ENCODE assay signal across 8 mouse cellular contexts in the genomic region with DNA sequence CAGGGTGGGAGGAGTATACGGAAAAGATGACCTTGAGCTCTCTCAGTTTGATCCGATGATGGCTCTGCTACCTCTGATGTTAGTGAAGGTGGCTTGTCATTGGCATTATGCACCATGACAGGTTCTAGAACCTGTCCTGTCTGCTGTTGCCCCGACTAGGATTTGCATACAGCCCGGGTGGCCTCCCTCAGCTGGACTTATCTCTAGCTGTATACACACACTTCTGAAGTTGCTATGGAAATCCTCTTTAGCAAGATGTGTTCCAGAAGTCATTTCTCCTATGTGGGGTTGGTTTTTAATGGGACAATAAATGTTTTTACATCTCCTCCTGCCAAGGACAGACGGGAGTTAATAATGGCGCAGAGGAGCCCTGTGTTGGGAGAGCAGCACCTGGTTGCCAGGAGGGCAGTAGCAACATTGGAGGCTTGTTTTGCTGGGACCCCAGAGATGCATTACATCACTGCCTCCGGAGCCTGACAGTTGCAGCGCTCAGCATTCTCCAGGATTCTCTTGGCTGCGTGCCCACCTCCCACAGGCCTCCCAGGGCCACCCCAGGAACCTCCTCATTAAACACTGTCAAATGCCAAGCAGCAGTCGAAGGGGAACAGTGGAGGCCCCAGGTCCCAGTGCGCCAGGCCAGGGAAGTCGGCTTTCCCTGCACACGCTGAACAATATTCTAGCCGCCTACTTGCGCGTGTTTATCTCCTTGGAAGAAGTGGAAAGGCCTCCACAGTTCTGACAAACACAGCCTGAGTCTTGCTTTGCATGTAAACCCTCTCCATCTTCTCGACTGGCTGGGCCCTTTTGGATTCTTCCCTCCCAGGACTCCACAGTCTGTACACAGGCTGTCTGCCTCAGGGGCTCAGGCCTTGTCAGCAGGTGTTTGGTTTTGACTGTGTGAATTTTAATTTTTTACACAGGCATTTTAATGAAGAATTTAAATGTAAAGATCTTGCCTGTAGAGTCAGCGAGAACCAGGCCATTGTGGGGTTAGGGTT.
DNase-seq lines count a peak whose midpoint lies in the region; ATAC-seq and TF ChIP-seq lines count a peak whose summit lies in the region.

No protein-coding gene starts in this region.

- H3K4me1 ChIP-seq in forebrain, embryonic 12.5 days, result peaks cover 22% of the 10 kb centered on the region
- no peaks in the 10 kb centered on the region for H3K4me1 ChIP-seq in heart, postnatal 0 days (ENCODE audit: control insufficient read depth, insufficient read depth)
- H3K4me1 ChIP-seq in liver, embryonic 11.5 days (replicated peaks; ENCODE audit: control insufficient read depth, insufficient read depth, low read length), result no peaks in the 10 kb centered on the region; the same call in 1 of the 2 replicates

- DNase-seq in gastrocnemius, adult 18-20 months (ENCODE audit: low spot score), result peak; percentile 15
- DNase-seq in gastrocnemius, adult 8-10 months (ENCODE audit: low spot score in 2 of 2), result no peak
- peak; percentile 55 for DNase-seq in heart, postnatal 0 days (ENCODE audit: low spot score)
- DNase-seq in kidney, postnatal 14 days, result peak; percentile 89
- DNase-seq in liver, embryonic 11.5 days (ENCODE audit: low spot score), result peak; percentile 58
- peak; percentile 62 for DNase-seq in retina, embryonic 14.5 days (ENCODE audit: low spot score)
- no peak for DNase-seq in c-Kit-positive CD71-positive TER-119-positive erythroid progenitor cells, embryonic 14.5 days (ENCODE audit: low spot score)

- no peak for TF ChIP-seq CTCF in heart, postnatal 0 days (IDR thresholded peaks at IDR 0.05; ENCODE audit: low read depth)

- H3K4me2 ChIP-seq in forebrain, embryonic 12.5 days, result peak overlapping the region; percentile 8; the same call in 1 of the 2 replicates
- H3K4me2 ChIP-seq in heart, postnatal 0 days (ENCODE audit: low read depth, low read length), result no peak overlapping the region
- no peak overlapping the region for H3K4me2 ChIP-seq in liver, embryonic 11.5 days

- TF ChIP-seq EP300 in heart, postnatal 0 days (IDR thresholded peaks at IDR 0.05; ENCODE audit: low read depth), result no peak

- no peaks in the 10 kb centered on the region for H3K9me3 ChIP-seq in forebrain, embryonic 12.5 days
- H3K9me3 ChIP-seq in heart, postnatal 0 days (replicated peaks; ENCODE audit: control insufficient read depth, low read length), result no peaks in the 10 kb centered on the region
- no peaks in the 10 kb centered on the region for H3K9me3 ChIP-seq in liver, embryonic 11.5 days (ENCODE audit: control insufficient read depth, low read length)

- no peak overlapping the region for H3K4me3 ChIP-seq in forebrain, embryonic 12.5 days (replicated peaks)
- no peak overlapping the region for H3K4me3 ChIP-seq in heart, postnatal 0 days (ENCODE audit: low read depth, low read length)
- H3K4me3 ChIP-seq in liver, embryonic 11.5 days (ENCODE audit: low read depth, low read length), result no peak overlapping the region

- no peak overlapping the region for H3K9ac ChIP-seq in forebrain, embryonic 12.5 days
- no peak overlapping the region for H3K9ac ChIP-seq in heart, postnatal 0 days (replicated peaks; ENCODE audit: low read depth, low read length)
- H3K9ac ChIP-seq in liver, embryonic 11.5 days (ENCODE audit: low read depth, low read length), result no peak overlapping the region

- H3K27me3 ChIP-seq in forebrain, embryonic 12.5 days, result no peaks in the 10 kb centered on the region
- no peaks in the 10 kb centered on the region for H3K27me3 ChIP-seq in heart, postnatal 0 days (ENCODE audit: control insufficient read depth, insufficient read depth, low read length)
- H3K27me3 ChIP-seq in liver, embryonic 11.5 days (replicated peaks; ENCODE audit: control insufficient read depth, insufficient read depth, low read length), result no peaks in the 10 kb centered on the region

- no peaks in the 10 kb centered on the region for H3K36me3 ChIP-seq in forebrain, embryonic 12.5 days (replicated peaks)
- H3K36me3 ChIP-seq in heart, postnatal 0 days (replicated peaks; ENCODE audit: control insufficient read depth, insufficient read depth, low read length), result no peaks in the 10 kb centered on the region
- no peaks in the 10 kb centered on the region for H3K36me3 ChIP-seq in liver, embryonic 11.5 days (ENCODE audit: control insufficient read depth, insufficient read depth, low read length)

- 43% methylated on average over 18 of the region's 18 CpGs for WGBS in forebrain, embryonic 12.5 days
- WGBS in heart, postnatal 0 days, result 17% methylated on average over 18 of the region's 18 CpGs
- 60% methylated on average over 18 of the region's 18 CpGs for WGBS in liver, embryonic 11.5 days

- ATAC-seq in forebrain, embryonic 12.5 days (ENCODE audit: low FRiP score), result peak; percentile 92
- peak; percentile 81 for ATAC-seq in heart, postnatal 0 days (ENCODE audit: insufficient read depth, low read depth)
- no peak for ATAC-seq in liver, embryonic 11.5 days (replicated peaks; ENCODE audit: low FRiP score)

- peak overlapping the region; percentile 75 for H3K27ac ChIP-seq in forebrain, embryonic 12.5 days
- H3K27ac ChIP-seq in heart, postnatal 0 days (ENCODE audit: low read depth), result no peak overlapping the region
- H3K27ac ChIP-seq in liver, embryonic 11.5 days (ENCODE audit: low read depth, low read length), result no peak overlapping the region

Comparison
In these comparisons a context has a peak if more than half of its experiments do, and no peak if none do; other contexts are left out.
1. DNase-seq: peak in gastrocnemius, adult 18-20 months (single experiment), heart, postnatal 0 days (single experiment), kidney, postnatal 14 days (single experiment), liver, embryonic 11.5 days (single experiment) and retina, embryonic 14.5 days (single experiment); none in gastrocnemius, adult 8-10 months (0 of 2) and c-Kit-positive CD71-positive TER-119-positive erythroid progenitor cells, embryonic 14.5 days (single experiment).